Mouse (Mus musculus) liver, embryonic 11.5 days (tissue): ENCODE data around the gene Slc35b4. TPM values are rescaled to one million over a fixed set of nuclear protein-coding genes. Genes with fewer than 3 reads are reported as not detected.

ENCODE experiments used
- ATAC-seq: fragments of 200-750 bp; cut with Nextera tagmentation; replicated peaks from 2 replicates; pipeline ENCODE4 v1.8.0; 2017; ENCODE audit warnings: moderate number of reproducible peaks, mild to moderate bottlenecking, moderate TSS enrichment, moderate library complexity; ENCODE audit not compliant: low FRiP score
- DNase-seq: peaks from one replicate; pipeline ENCODE4 v3.0.0-alpha.2; 2017; ENCODE audit warnings: low spot score
- H3K27ac ChIP-seq: fragments of 300-500 bp; sonication (generic); 2 replicates; pipeline ENCODE4 v1.5.1; 2014; ENCODE audit warnings: mild to moderate bottlenecking, low read depth, low read length, control low read depth
- H3K27me3 ChIP-seq: fragments of 300-500 bp; sonication (generic); replicated peaks from 2 replicates; pipeline ENCODE4 v1.6.1; 2014; ENCODE audit warnings: low read length, mixed read lengths; ENCODE audit not compliant: control insufficient read depth, insufficient read depth
- H3K36me3 ChIP-seq: fragments of 300-500 bp; sonication (generic); 2 replicates; pipeline ENCODE4 v1.6.1; 2014; ENCODE audit warnings: mild to moderate bottlenecking, low read length, moderate library complexity, mixed read lengths; ENCODE audit not compliant: control insufficient read depth, insufficient read depth
- H3K4me1 ChIP-seq: fragments of 300-500 bp; sonication (generic); replicated peaks from 2 replicates; pipeline ENCODE4 v1.6.1; 2014; ENCODE audit warnings: low read length, mixed read lengths; ENCODE audit not compliant: control insufficient read depth, insufficient read depth
- H3K4me2 ChIP-seq: fragments of 300-500 bp; sonication (generic); 2 replicates; pipeline ENCODE4 v1.6.1; 2014; ENCODE audit warnings: mild to moderate bottlenecking, control low read depth, moderate library complexity
- H3K4me3 ChIP-seq: fragments of 300-500 bp; sonication (generic); 2 replicates; pipeline ENCODE4 v1.5.1; 2014; ENCODE audit warnings: low read depth, low read length, control low read depth
- H3K9ac ChIP-seq: fragments of 300-500 bp; sonication (generic); 2 replicates; pipeline ENCODE4 v1.6.1; 2014; ENCODE audit warnings: low read depth, low read length, control low read depth
- H3K9me3 ChIP-seq: fragments of 300-500 bp; sonication (generic); 2 replicates; pipeline ENCODE4 v1.6.1; 2016; ENCODE audit warnings: low read length, inconsistent platforms, mixed read lengths; ENCODE audit not compliant: control insufficient read depth
- WGBS: fragments of 180-500 bp; shearing (Covaris S2); extraction: QIAGEN DNeasy Blood & Tissue Kit; methylation state at CpG from one replicate; pipeline ENCODE4 v1.1.7; 2014; 5-methylcytosine and 5-hydroxymethylcytosine counted together
- polyA plus RNA-seq: library from polyadenylated mRNA; unstranded; fragments of >200 nt; fragmentation: Nextera tagmentation; extraction: Ambion mirVana; gene quantifications from 2 replicates; pipeline ENCODE4 v1.2.1, GENCODE M21; 2014

The Slc35b4 gene
- polyA plus RNA-seq, 1 experiment from 2014 or later, result 37.5 TPM

DNA sequence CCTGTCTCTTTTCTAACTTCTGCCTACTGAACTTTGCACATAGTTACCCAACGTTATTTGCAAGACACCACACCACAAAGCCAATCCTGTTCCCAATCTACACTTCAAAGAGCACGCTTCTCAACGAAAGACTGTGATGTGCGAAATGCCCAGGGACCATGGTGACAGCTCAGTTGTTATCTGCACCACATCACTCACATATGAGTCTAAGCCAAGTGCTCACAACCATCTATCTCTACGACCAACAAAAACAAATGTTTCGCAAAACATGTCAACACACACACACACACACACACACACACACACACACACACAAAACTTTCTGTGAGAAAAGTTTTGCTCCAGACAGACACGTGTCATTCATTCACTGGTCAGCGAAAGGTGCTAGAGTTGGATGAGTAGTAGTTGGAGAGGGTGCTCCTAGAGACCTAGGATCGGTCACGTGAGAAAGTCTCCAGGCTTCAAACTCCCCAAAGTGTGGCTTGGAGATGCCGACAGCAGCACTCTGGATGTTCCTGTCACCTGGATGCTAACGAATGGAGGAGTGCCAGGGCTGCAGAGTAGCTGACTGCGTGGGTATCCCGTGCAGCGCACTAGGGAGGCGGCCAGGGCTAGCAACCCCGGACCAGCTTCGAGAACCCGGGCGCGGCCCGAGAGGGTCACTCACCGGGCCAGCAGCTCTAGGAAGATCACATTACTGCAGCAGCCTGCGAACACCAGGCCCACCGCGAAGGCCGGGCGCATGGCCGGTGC, 624 bp downstream of the Slc35b4 start:
- peak overlapping the region; percentile 74 for H3K4me2 ChIP-seq
- ATAC-seq (peak; percentile 76), DNase-seq (no peak)
- no peaks in the 10 kb centered on the region for H3K9me3 ChIP-seq
- peak overlapping the region; percentile 84 for H3K27ac ChIP-seq
- H3K36me3 ChIP-seq, result no peaks in the 10 kb centered on the region
- H3K27me3 ChIP-seq, result no peaks in the 10 kb centered on the region
- peaks cover 5% of the 10 kb centered on the region; the same call in 1 of the 2 replicates for H3K4me1 ChIP-seq
- peak overlapping the region; percentile 90 for H3K4me3 ChIP-seq
- 1% methylated on average over 29 of the region's 29 CpGs for WGBS
- H3K9ac ChIP-seq, result peak overlapping the region; percentile 88

DNA sequence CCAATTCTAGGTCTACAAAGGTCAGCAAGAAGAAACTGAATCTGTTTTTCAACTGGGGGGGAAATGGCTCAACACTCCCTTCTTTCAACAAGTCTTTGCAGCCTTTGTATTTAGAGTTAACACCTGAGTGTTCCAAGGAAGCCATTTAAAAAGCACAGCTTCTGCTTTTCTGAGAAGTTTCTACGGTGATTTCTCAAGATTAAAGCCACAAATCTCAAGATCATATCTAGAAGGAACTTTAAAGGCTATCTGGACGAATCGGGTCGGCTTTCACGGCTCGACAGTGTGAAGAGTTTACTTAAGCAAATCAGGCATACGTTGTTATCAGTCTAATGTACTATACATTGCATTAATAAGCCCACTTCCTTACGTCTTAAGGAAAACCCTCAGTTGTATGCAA, 2.2 kb downstream of the Slc35b4 start:
- no peaks in the 10 kb centered on the region for H3K27me3 ChIP-seq
- 63% methylated on average over 8 of the region's 8 CpGs for WGBS
- no peak for ATAC-seq
- H3K27ac ChIP-seq, result no peak overlapping the region
- H3K4me2 ChIP-seq, result no peak overlapping the region
- no peak overlapping the region for H3K9ac ChIP-seq
- DNase-seq, result no peak
- peaks cover 5% of the 10 kb centered on the region; the same call in 1 of the 2 replicates for H3K4me1 ChIP-seq
- no peaks in the 10 kb centered on the region for H3K9me3 ChIP-seq
- no peaks in the 10 kb centered on the region for H3K36me3 ChIP-seq
- H3K4me3 ChIP-seq, result no peak overlapping the region

GRCm38 (mm10) chr6:34173251-34173650, 3.7 kb downstream of the Slc35b4 start:
- WGBS, result 93% methylated on average over 12 of the region's 12 CpGs
- Histone ChIP-seq H3K4me2 (no peak overlapping the region), H3K4me1 (peaks cover 5% of the 10 kb centered on the region; the same call in 1 of the 2 replicates), H3K36me3 (no peaks in the 10 kb centered on the region), H3K27me3 (no peaks in the 10 kb centered on the region), H3K9me3 (no peaks in the 10 kb centered on the region), H3K27ac (no peak overlapping the region), H3K4me3 (no peak overlapping the region), H3K9ac (no peak overlapping the region)
- ATAC-seq (no peak), DNase-seq (no peak)

DNA sequence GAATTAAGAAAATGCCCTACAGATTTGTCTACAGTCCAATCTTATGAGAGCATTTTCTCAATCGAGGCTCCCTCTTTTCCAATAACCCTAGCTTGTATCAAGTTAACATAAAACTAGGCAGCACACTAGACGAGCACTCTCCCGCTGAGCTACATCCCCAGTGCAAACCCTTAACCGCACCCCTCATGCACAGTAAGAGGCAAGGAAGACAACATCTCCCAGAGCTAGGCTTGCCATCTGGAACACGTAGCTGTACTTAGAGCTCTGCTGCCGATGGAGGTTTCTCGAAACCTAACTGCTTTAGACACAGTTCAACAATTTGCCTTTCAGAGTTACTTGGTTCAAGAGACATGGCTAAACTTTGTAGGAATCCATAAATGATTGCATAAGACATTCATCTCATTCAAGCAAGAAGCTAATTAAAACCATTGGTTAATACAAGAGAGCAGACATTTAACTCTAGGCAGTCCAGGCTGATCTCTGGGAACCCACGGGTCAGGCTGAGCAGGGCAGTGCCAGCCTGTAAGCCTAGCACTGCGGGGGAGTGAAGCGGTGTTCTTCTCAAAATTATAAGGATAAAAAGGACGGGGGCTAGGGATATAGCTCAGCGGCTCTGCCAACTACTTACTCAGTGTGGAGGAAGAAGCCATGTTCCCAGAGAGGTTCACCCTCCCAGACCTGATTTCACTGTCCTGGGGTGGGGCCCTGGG, 5.0 kb downstream of the Slc35b4 start:
- Histone ChIP-seq H3K27ac (no peak overlapping the region), H3K36me3 (0 out of 2 replicates have a peak, but pooled peaks cover 2% of the 10 kb centered on the region), H3K4me2 (no peak overlapping the region), H3K9me3 (no peaks in the 10 kb centered on the region), H3K9ac (no peak overlapping the region), H3K4me1 (peaks cover 5% of the 10 kb centered on the region; the same call in 1 of the 2 replicates), H3K27me3 (no peaks in the 10 kb centered on the region), H3K4me3 (no peak overlapping the region)
- no peak for DNase-seq
- 91% methylated on average over 12 of the region's 12 CpGs for WGBS
- ATAC-seq, result no peak

- peaks cover 2% of the 10 kb centered on the region; the same call in 1 of the 2 replicates for H3K36me3 ChIP-seq
- DNase-seq (no peak), ATAC-seq (no peak)
- H3K9me3 ChIP-seq, result no peaks in the 10 kb centered on the region
- H3K27me3 ChIP-seq, result no peaks in the 10 kb centered on the region
- H3K27ac ChIP-seq, result no peak overlapping the region
- 72% methylated on average over 7 of the region's 7 CpGs for WGBS
- no peak overlapping the region for H3K4me2 ChIP-seq
- peaks cover 4% of the 10 kb centered on the region; the same call in 1 of the 2 replicates for H3K4me1 ChIP-seq
- no peak overlapping the region for H3K9ac ChIP-seq
- H3K4me3 ChIP-seq, result no peak overlapping the region
These were observed 5.9 kb downstream of the Slc35b4 start for GRCm38 (mm10) chr6:34170844-34171494.

DNA sequence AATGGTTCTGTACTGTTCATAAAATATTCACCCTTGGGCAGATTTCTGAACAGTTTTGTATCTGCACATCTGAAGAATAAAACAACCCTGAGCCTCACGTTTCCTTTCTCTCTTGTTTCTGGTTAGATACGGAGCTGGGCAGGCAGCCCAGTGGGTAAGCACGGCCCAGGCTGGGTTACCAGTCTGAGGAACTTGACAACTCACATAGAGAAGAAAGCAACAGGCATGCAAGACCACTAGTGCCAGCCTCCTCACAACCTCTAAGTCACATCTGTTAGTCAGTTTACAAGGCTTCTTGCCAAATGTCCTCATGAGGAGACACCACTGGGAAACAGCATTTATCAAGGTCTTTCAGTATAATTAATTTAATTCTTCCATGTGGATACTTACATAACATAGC, 8.1 kb downstream of the Slc35b4 start:
- H3K27me3 ChIP-seq, result no peaks in the 10 kb centered on the region
- H3K4me2 ChIP-seq, result no peak overlapping the region
- DNase-seq (no peak), ATAC-seq (no peak)
- WGBS, result 94% methylated on average over 3 of the region's 3 CpGs
- H3K27ac ChIP-seq, result no peak overlapping the region
- no peaks in the 10 kb centered on the region; the same call in 1 of the 2 replicates for H3K4me1 ChIP-seq
- H3K4me3 ChIP-seq, result no peak overlapping the region
- no peak overlapping the region for H3K9ac ChIP-seq
- no peaks in the 10 kb centered on the region for H3K9me3 ChIP-seq
- H3K36me3 ChIP-seq, result peaks cover 2% of the 10 kb centered on the region; the same call in 1 of the 2 replicates

DNA sequence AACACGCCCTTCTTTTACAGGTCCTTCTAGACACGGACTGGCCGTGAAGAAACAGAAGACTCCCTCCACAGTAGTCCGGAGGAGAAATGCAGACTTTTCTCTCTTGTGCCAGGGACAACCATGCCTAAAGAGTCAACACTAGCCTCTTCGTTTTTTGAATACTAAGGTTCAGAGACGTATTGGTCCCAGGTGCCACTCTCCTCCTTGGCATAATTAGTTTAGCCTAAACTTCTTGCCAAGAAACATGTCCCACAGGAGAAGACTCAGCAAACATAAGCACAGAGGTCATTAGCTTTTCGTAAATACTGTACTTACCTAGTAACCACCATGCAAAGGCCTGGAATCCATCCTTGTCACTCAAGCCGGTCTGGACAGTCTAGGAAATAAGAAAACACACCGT, 13.9 kb downstream of the Slc35b4 start:
- 87% methylated on average over 9 of the region's 9 CpGs for WGBS
- Histone ChIP-seq H3K36me3 (peaks cover 8% of the 10 kb centered on the region; the same call in 1 of the 2 replicates), H3K9ac (no peak overlapping the region), H3K4me1 (peaks cover 5% of the 10 kb centered on the region; the same call in 1 of the 2 replicates), H3K27me3 (no peaks in the 10 kb centered on the region), H3K9me3 (no peaks in the 10 kb centered on the region), H3K4me2 (no peak overlapping the region), H3K27ac (no peak overlapping the region), H3K4me3 (no peak overlapping the region)
- no peak for DNase-seq
- ATAC-seq, result no peak

GRCm38 (mm10) chr6:34162607-34163006, 14.3 kb downstream of the Slc35b4 start:
- peaks cover 5% of the 10 kb centered on the region; the same call in 1 of the 2 replicates for H3K4me1 ChIP-seq
- ATAC-seq (no peak), DNase-seq (no peak)
- H3K4me3 ChIP-seq, result no peak overlapping the region
- 86% methylated on average over 2 of the region's 2 CpGs for WGBS
- H3K9me3 ChIP-seq, result no peaks in the 10 kb centered on the region
- H3K27ac ChIP-seq, result no peak overlapping the region
- H3K36me3 ChIP-seq, result peaks cover 12% of the 10 kb centered on the region; the same call in 1 of the 2 replicates
- H3K4me2 ChIP-seq, result no peak overlapping the region
- no peaks in the 10 kb centered on the region for H3K27me3 ChIP-seq
- H3K9ac ChIP-seq, result no peak overlapping the region
